Mouse (Mus musculus) olfactory bulb, adult 2 months (tissue): ENCODE results near the gene Rab3ip.

Experiments
- CTCF ChIP-seq: fragments of 200-500 bp; IDR thresholded peaks from 2 replicates; pipeline ENCODE4 v1.5.1; 2012; ENCODE audit warnings: low read depth, mild to moderate bottlenecking, low read length, moderate library complexity; ENCODE audit not compliant: insufficient read depth
- POLR2A ChIP-seq: fragments of 200-500 bp; IDR thresholded peaks from 2 replicates; pipeline ENCODE4 v1.6.1; 2012; ENCODE audit warnings: mild to moderate bottlenecking, low read depth, low read length, moderate library complexity; ENCODE audit not compliant: insufficient read depth

DNA sequence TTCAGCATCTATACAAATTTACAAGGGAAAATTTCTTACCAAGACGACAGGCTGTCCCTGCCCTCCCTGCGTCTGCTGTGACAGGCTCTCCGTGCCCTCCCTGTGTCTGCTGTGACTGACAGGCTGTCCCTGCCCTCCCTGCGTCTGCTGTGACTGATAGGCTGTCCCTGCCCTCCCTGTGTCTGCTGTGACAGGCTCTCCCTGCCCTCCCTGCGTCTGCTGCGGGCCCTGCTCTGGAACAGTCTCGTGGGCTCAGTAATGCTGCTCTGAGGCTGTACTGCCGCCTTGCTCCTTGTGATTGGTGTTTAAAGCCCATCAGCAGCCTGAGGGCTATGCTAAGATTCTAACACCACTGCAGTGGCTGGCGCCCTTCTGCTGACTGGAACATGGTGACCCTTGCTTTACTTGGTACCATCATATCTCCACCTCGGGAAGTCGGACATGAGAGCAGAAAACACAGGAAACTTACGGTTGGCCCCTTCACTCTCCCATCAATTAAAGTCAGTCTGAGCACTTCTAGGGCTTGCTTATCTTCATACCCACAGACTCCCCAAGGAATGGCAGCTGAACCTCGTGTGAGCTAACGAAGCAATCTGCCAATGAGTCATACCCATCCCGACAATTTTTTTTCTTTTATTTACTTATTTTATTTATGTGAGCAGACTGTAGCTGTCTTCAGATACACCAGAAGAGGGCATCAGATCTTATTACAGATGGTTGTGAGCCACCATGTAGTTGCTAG lies 41.5 kb downstream of the Rab3ip start:
- TF ChIP-seq CTCF (no peak), POLR2A (no peak)
